Mouse (Mus musculus): ENCODE data around the gene Wdfy4.

Gene Wdfy4

GRCm38 (mm10) chr14:32964742-32965141 lies 220.6 kb downstream of the Wdfy4 start:
- DNase-seq: no peak

DNA sequence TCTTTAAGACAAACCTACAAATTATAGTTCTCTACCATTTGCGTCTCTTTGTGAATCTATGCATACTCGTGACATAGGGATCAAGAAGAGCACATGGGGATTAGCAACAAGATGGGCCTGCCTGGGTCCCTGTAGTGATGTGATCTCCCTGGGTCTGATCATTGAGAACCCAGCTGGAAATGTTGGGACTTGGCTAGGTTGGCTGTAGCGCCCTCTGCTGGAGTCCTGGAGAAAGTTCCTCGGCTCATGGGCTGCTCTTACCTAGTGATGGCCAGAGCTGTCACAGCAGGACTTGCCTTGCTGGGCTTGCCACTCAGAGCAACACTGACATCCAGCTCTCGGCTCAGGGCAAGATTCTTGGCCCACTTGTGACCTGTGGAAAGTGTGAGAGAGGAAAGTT lies 224.8 kb downstream of the Wdfy4 start:
- peak; percentile 31 to 50 for DNase-seq

GRCm38 (mm10) chr14:32958671-32959070 lies 226.6 kb downstream of the Wdfy4 start:
- no peak for DNase-seq

GRCm38 (mm10) chr14:32956486-32956885 lies 228.8 kb downstream of the Wdfy4 start:
- peak in 1 of 2 experiments; percentile 5 for DNase-seq

DNA sequence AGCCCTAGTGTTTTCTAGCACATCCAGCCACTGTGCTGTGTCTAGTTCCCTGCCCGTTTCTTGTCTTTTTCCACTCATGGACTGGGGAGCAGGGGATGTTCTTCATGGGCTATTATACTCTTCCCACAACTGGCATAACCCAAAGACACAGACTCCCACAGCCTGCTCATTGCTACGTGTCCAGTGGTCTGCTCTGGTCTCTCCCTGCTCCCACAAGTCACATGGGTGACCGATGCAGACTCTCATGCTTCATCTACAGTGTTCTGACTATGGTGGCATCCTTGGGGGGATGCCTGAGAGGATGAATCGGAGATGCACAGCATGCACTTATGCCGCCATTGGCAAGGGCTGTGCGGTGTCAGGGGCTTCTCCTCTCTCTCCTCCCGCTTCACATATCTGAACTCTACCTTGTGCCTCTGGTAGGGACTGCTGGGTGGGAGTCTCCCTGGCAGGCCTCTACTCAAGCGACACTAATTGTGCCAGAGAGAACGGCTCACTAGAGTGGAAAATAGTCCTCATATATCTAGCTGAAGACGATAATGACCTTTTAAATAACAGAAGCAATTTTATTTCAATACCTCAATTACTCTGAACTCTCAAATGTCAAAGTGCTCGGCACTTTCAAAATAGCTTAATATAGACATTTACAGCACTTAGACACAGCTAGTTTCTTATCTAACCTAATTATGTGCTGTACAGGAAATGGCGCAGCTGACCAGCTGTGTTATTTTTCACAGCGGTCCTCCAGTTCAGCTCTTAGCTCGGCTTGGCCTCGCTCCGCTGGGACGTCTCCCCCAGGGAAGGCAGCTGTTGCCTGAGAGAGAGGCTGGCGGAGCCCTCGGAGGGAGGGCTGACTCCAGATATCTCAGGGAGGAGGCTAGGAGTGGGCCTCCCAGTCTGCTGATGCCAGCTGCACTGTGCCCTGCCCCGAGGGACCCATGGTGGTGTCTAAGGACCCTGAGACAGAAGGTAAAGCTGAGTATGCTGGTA lies 234.7 kb downstream of the Wdfy4 start:
- DNase-seq: no peak

- DNase-seq: no peak
Measured at GRCm38 (mm10) chr14:32947512-32947911, 237.8 kb downstream of the Wdfy4 start.

- no peak for DNase-seq
Measured at GRCm38 (mm10) chr14:32939217-32939616, 246.1 kb downstream of the Wdfy4 start.

DNA sequence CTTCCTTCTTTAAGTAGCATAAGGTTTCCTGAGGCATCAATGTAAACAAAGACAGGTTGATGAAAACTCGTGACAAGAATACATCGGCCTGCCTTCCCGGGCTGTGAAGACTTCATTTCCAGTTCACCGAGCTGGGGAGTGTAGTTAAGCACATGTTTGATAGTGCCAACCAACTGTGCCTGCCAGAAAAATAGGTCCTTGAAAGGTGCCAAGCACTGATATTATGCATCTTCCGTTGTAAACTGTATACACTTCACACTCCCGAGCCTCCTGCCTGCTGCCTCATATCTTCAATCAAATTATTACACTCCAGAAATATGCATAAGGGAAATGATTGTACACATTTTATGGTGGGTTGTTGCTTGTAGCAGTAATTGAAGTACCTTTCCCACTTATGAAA lies 251.2 kb downstream of the Wdfy4 start:
- no peak for DNase-seq

DNA sequence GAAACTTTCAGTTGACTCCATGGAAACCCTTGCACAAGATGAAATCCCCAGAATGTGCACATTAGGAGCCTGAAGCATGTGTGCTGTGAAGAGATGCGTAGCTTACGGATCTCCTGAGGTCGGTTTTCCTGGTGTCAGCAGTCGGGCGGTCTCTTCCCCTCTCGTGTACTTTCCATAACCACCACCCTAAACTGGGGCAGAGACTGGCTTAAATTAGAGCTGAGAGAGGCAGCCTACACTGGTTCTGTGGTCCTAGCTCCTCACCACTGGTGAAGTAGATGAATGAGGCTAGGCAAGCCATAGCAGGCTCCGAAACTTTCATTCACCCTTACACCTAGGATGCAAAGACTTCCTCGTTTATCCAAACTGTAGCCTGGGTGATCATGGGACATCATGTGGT lies 253.1 kb downstream of the Wdfy4 start:
- DNase-seq: no peak

- DNase-seq: no peak
Measured at GRCm38 (mm10) chr14:32931709-32932108, 253.6 kb downstream of the Wdfy4 start.

- DNase-seq: no peak
Measured at GRCm38 (mm10) chr14:32923871-32924270, 261.4 kb downstream of the Wdfy4 start.

GRCm38 (mm10) chr14:32917919-32918318 lies 267.4 kb downstream of the Wdfy4 start:
- DNase-seq: no peak

DNA sequence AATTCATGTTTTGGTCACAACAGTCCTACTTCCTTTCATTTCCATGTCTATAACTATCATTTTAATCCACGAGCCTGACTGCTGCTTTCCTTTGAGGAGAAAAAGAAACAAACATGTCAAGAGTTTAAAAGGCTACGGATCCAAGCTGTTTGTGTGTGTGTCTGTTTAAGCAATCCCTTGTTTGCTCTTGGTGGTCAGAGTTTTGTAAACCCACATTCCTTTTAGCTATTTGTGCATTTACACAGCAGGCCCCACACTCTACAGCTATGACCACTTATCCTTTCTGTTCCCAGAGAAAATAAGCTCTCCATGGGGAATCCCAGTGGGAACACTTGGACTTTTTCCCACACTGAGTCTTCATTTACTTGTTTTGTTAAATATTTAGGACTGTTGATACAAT lies 269.9 kb downstream of the Wdfy4 start:
- no peak for DNase-seq

DNA sequence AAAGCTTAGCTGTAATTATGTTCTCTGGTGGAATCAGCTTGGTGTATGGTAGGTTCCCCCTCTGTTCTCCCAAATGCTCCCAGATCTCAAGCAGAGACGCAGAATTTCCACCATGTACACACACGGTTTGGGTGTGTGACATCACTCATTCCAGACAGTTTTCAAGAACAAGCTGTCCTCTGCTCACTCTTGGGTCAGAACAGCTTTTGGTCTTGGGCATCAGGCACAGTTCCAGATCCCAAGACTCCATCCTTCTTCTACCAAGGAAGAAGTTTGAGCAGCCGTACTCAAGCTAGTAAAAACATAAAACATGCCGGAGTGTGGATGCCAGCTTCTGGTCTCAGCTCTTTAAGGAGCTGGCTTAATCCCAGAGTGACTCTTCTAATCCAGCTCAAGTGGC lies 274.1 kb downstream of the Wdfy4 start:
- DNase-seq: no peak

Data from cerebellum, adult 18-20 months (tissue).